Mouse (Mus musculus): ENCODE measurements around the gene Rnaseh2b. TPM values are rescaled to one million over a fixed set of nuclear protein-coding genes. Genes with fewer than 3 reads are reported as not detected.

Gene Rnaseh2b
- total and polyA plus RNA-seq, 3 experiments: 21.2 to 63.7 (median 53.6) TPM

DNA sequence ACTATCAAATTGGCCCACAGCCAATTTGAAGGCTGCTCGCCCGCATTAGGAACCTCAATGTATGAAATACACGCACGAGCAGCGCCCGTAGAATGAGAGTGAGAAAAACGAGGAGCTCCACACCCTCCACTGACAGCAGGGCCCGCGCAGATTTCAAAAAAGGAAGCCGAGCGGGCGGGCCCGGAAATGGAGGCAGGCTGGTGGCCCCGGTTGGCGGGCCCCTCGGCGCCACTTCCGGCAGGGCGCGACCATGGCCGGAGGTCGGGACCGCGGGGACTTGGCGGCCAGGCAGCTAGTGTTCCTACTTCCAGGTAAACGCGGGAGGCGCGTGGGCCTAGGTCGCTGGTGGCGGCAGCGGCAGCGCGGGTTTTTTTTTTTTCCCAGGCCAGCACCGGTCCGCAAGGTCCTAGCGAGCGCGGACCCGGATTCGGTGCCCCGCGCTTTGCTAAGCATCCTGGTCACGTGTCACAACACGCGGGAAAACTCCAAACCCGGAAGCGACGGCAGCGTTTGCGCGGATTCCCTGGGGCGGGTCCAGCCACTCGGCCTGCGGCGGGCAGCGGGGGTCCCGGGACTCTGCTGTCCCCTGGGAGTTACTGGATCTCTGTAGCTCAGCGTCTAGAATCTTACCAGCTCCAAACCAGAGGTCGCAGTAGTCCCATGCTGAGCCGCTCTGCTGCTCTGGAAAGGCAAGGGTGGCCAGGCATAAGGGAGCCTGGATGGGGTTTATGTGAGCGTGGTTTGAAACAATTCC, 39.7 kb downstream of the Rnaseh2b start (continued):
- TF ChIP-seq UBTF (IDR thresholded peaks at IDR 0.05; ENCODE audit: low read depth, low read length): no peak
- TF ChIP-seq CHD1 (IDR thresholded peaks at IDR 0.05; ENCODE audit: low read depth, low read length): peak; percentile 92; the same call in 1 of the 2 replicates
- peak; percentile 65; the same call in 1 of the 2 replicates for TF ChIP-seq KAT2A (IDR thresholded peaks at IDR 0.05; ENCODE audit: insufficient replicate concordance, low read length)
- TF ChIP-seq IRF4 (IDR thresholded peaks at IDR 0.05; ENCODE audit: low read depth, low read length): peak; percentile 41; the same call in 1 of the 2 replicates
- TF ChIP-seq NELFE (IDR thresholded peaks at IDR 0.05; ENCODE audit: low read depth, low read length): peak; percentile 86
- TF ChIP-seq ZNF384 (IDR thresholded peaks at IDR 0.05; ENCODE audit: low read depth, low read length): 0 out of 2 replicates have a peak, but pooled peaks have one; percentile 11
- TF ChIP-seq ZC3H11A (IDR thresholded peaks at IDR 0.05; ENCODE audit: low read depth, low read length): no peak
- peak; percentile 89 for TF ChIP-seq POLR2AphosphoS2 (IDR thresholded peaks at IDR 0.05; ENCODE audit: low read depth, low read length)
- TF ChIP-seq SIN3A (IDR thresholded peaks at IDR 0.05; ENCODE audit: low read length): peak; percentile 100
- TF ChIP-seq RAD21 (IDR thresholded peaks at IDR 0.05; ENCODE audit: low read depth, low read length): no peak; the same call in none of the 2 replicates

DNA sequence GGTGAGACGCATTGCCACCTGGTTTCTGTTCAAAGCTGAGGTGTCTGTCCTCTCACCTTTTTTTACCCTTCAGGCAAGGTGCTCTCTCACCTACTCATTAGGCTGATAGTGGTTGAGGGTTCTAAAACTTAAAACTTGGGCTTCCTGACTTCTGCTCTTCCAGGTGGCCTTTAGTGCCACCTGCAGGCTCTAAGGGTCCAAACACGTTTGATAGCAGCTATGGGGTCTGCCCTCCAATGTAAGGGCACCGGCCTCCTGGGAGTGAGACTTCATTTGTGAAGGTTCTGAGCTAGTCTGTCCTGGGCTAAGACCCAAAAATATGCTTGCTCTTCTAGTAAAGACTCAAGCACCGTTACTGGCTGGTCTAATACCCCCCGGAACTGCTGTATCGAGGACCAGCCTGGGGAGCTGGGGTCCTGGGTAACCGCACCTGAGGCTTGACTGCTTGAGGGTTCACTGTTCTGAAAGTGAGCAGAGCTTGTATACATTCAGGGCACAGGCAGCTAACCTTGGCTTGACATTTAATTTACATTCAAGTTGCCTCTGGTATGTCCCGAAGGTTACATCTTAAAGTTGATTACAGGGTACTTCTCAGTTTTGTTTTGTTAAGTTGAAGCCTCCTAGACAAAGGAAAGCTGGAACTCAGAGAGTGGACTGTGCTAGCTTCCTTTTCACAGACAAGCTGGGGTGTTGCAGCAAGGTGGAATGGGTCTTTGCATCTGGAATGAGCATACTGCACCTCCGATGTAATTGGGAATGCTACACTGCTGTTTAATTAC, 41.7 kb downstream of the Rnaseh2b start:
- peaks cover 4 to 39% of the 10 kb centered on the region in 2 experiments; a peak in 3 of 4 replicates for H3K4me1 ChIP-seq (ENCODE audit: control insufficient read depth in 1 of 2, insufficient read depth in 2 of 2)

More for the DNA sequence above, 41.7 kb downstream of the Rnaseh2b start:
- peaks cover 0 to 33% of the 10 kb centered on the region in 2 experiments for H3K36me3 ChIP-seq (replicated peaks in 1 of 2; ENCODE audit: control insufficient read depth in 1 of 2, insufficient read depth in 1 of 2, low read length in 1 of 2)
- H3K9ac ChIP-seq (ENCODE audit: insufficient read depth, low read depth): no peak overlapping the region
- no peak for DNase-seq (ENCODE audit: extremely low read depth)
- H3K79me2 ChIP-seq (replicated peaks; ENCODE audit: control insufficient read depth, extremely low read depth, insufficient read depth, poor library complexity, severe bottlenecking): no peaks in the 10 kb centered on the region; the same call in 1 of the 2 replicates
- H3K27ac ChIP-seq (ENCODE audit: insufficient read depth, low read depth): no peak overlapping the region
- no peak for TF ChIP-seq MAFK (IDR thresholded peaks at IDR 0.05; ENCODE audit: insufficient replicate concordance, low read length)
- no peak for TF ChIP-seq BHLHE40 (IDR thresholded peaks at IDR 0.05; ENCODE audit: low read depth, low read length)
- no peak for TF ChIP-seq UBTF (IDR thresholded peaks at IDR 0.05; ENCODE audit: low read depth, low read length)
- TF ChIP-seq ZMIZ1 (IDR thresholded peaks at IDR 0.05; ENCODE audit: low read depth, low read length): no peak
- TF ChIP-seq MYC (IDR thresholded peaks at IDR 0.05; ENCODE audit: low read depth, low read length): no peak
- TF ChIP-seq ELF1 (IDR thresholded peaks at IDR 0.05; ENCODE audit: low read depth, low read length): peak; percentile 35; the same call in 1 of the 2 replicates
- no peak for TF ChIP-seq EP300 (IDR thresholded peaks at IDR 0.05; ENCODE audit: low read length)
- peak; percentile 66 for TF ChIP-seq RAD21 (IDR thresholded peaks at IDR 0.05; ENCODE audit: low read depth, low read length)
- no peak for TF ChIP-seq TCF12 (IDR thresholded peaks at IDR 0.05; ENCODE audit: low read depth, low read length)
- peak in 1 of 2 experiments; percentile 74; a peak in 2 of 4 replicates for TF ChIP-seq CTCF (conservative IDR thresholded peaks at IDR 0.05 in 1 of 2, IDR thresholded peaks at IDR 0.05 in 1 of 2; ENCODE audit: low read depth in 2 of 2, low read length in 2 of 2)
- no peak for TF ChIP-seq PAX5 (IDR thresholded peaks at IDR 0.05; ENCODE audit: low read length)
- no peak for TF ChIP-seq GABPA (IDR thresholded peaks at IDR 0.05; ENCODE audit: insufficient replicate concordance, low read depth, low read length)
- TF ChIP-seq KAT2A (IDR thresholded peaks at IDR 0.05; ENCODE audit: insufficient replicate concordance, low read length): no peak
- TF ChIP-seq MEF2A (IDR thresholded peaks at IDR 0.05; ENCODE audit: borderline replicate concordance, low read depth, low read length): no peak
- no peak for TF ChIP-seq ZNF384 (IDR thresholded peaks at IDR 0.05; ENCODE audit: low read depth, low read length)
- no peak for TF ChIP-seq JUN (IDR thresholded peaks at IDR 0.05; ENCODE audit: insufficient read depth, low read depth, low read length)
- no peak for TF ChIP-seq RCOR1 (conservative IDR thresholded peaks at IDR 0.05; ENCODE audit: low read depth, low read length)
- no peak for TF ChIP-seq CHD1 (IDR thresholded peaks at IDR 0.05; ENCODE audit: low read depth, low read length)
- TF ChIP-seq USF1 (IDR thresholded peaks at IDR 0.05; ENCODE audit: low read depth, low read length): no peak
- no peak for TF ChIP-seq ZC3H11A (IDR thresholded peaks at IDR 0.05; ENCODE audit: low read depth, low read length)
- no peak for TF ChIP-seq E2F4 (IDR thresholded peaks at IDR 0.05; ENCODE audit: insufficient replicate concordance, low read depth, low read length)
- TF ChIP-seq SMC3 (IDR thresholded peaks at IDR 0.05; ENCODE audit: low read depth, low read length): peak; percentile 56
- no peak for TF ChIP-seq POLR2AphosphoS2 (IDR thresholded peaks at IDR 0.05; ENCODE audit: low read depth, low read length)
- no peak for TF ChIP-seq JUND (conservative IDR thresholded peaks at IDR 0.05; ENCODE audit: low read depth, low read length)
- no peak for TF ChIP-seq TBP (conservative IDR thresholded peaks at IDR 0.05; ENCODE audit: low read depth, low read length)
- TF ChIP-seq MXI1 (IDR thresholded peaks at IDR 0.05; ENCODE audit: low read depth, low read length): no peak
- no peak for TF ChIP-seq POLR2A (IDR thresholded peaks at IDR 0.05; ENCODE audit: low read depth, low read length)
- in situ Hi-C loops (cut with MboI; ENCODE audit: low pct_ligation_motif_present, low pct_unique_long_range_greater_than_20kb, low sequenced_read_pairs) (no loop called here), dilution Hi-C loops (cut with MboI; ENCODE audit: extremely low pct_ligation_motif_present, extremely low pct_unique_long_range_greater_than_20kb, low sequenced_read_pairs) (no loop called here)
- no peak overlapping the region for H3K4me3 ChIP-seq (replicated peaks in 1 of 3; ENCODE audit: low read depth in 2 of 3, low read length in 2 of 3, poor library complexity in 1 of 3)
- H3K27me3 ChIP-seq (replicated peaks): no peaks in the 10 kb centered on the region
- H3K4me2 ChIP-seq (ENCODE audit: insufficient read depth, low read depth, poor library complexity, severe bottlenecking): no peak overlapping the region
- no peaks in the 10 kb centered on the region for H3K9me3 ChIP-seq (replicated peaks; ENCODE audit: low read length)
